Mouse (Mus musculus) large intestine, adult 2 months (tissue): ENCODE results near the gene Tmprss9. TPM values are rescaled to one million over a fixed set of nuclear protein-coding genes. Genes with fewer than 3 reads are reported as not detected.

Source experiments
- DNase-seq: peaks from one replicate; pipeline ENCODE4 v3.0.0-alpha.2; 2012; ENCODE audit warnings: low read depth, low spot score
- WGBS: fragments of 180-500 bp; shearing (Covaris S2); methylation state at CpG from one replicate; pipeline ENCODE4 v1.1.7; 2018; 5-methylcytosine and 5-hydroxymethylcytosine counted together
- polyA plus RNA-seq: library from polyadenylated mRNA; depleted of rRNA; stranded (reverse); fragments of >200 nt; gene quantifications from 2 replicates; pipeline ENCODE4 v1.2.3, GENCODE M21; 2012; rRNA removed

Tmprss9 gene
- polyA plus RNA-seq, 1 experiment = 0.21 TPM

DNA sequence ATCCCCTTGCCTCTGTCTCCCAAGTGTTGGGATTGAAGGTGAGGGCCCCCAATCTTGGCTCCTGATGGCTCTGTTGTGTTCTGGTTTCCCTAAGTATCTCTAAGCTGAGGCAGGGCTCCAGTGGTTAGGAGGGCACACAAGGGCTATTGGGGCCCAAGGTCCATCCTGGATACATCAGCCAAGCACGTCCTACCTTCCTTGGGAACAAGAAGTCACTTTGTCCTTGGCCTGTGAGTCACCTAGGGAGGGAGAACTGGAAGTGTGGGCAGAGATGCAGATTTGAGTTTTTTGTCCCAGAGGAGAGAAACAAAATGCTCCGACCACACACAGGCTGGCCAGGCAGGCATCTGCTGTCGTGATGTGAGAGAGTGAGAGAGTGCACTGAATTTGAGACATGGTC, 77.4 kb downstream of the Tmprss9 start:
- DNase-seq = no peak
- WGBS = 49% methylated on average over 3 of the region's 3 CpGs

Other genes with a start within 250 kb of the Tmprss9 start
- gene Csnk1g2, start 249.0 kb upstream of the Tmprss9 start, polyA plus RNA-seq = 184 and 212 TPM in 2 replicates
- gene Btbd2, start 214.8 kb upstream of the Tmprss9 start, polyA plus RNA-seq = 49.0 and 56.2 TPM in 2 replicates
- gene Mknk2, start 193.7 kb upstream of the Tmprss9 start, polyA plus RNA-seq = 112 and 121 TPM in 2 replicates
- 39.2 and 40.8 TPM in 2 replicates for gene Mob3a, start 169.9 kb upstream of the Tmprss9 start, polyA plus RNA-seq
- 22.8 and 30.0 TPM in 2 replicates for gene Izumo4, start 169.7 kb upstream of the Tmprss9 start, polyA plus RNA-seq
- gene Ap3d1, start 129.6 kb upstream of the Tmprss9 start, polyA plus RNA-seq = 75.1 and 109 TPM in 2 replicates
- 20.0 and 29.6 TPM in 2 replicates for gene Dot1l, start 116.6 kb upstream of the Tmprss9 start, polyA plus RNA-seq
- 26.8 and 30.3 TPM in 2 replicates for gene Sf3a2, start 73.7 kb upstream of the Tmprss9 start, polyA plus RNA-seq
- 50.7 and 54.0 TPM in 2 replicates for gene Plekhj1, start 73.2 kb upstream of the Tmprss9 start, polyA plus RNA-seq
- 0.63 and 0.96 TPM in 2 replicates for gene Amh, start 66.6 kb upstream of the Tmprss9 start, polyA plus RNA-seq
- gene Jsrp1, start 58.4 kb upstream of the Tmprss9 start, polyA plus RNA-seq = not detected in 2 replicates
- 980 and 1,000 TPM in 2 replicates for gene Oaz1, start 45.2 kb upstream of the Tmprss9 start, polyA plus RNA-seq
- gene Lingo3, start 27.8 kb upstream of the Tmprss9 start, polyA plus RNA-seq = 0.04 and 0.05 TPM in 2 replicates
- 114 and 134 TPM in 2 replicates for gene Lsm7, start 16.6 kb upstream of the Tmprss9 start, polyA plus RNA-seq
- gene Sppl2b, start 16.6 kb upstream of the Tmprss9 start, polyA plus RNA-seq = 48.4 and 72.7 TPM in 2 replicates
- gene Timm13, start 29.1 kb downstream of the Tmprss9 start, polyA plus RNA-seq = 199 and 214 TPM in 2 replicates
- gene Lmnb2, start 46.4 kb downstream of the Tmprss9 start, polyA plus RNA-seq = 26.1 and 34.1 TPM in 2 replicates
- gene Gadd45b, start 58.2 kb downstream of the Tmprss9 start, polyA plus RNA-seq = 18.3 and 23.8 TPM in 2 replicates
- gene Gng7, start 143.1 kb downstream of the Tmprss9 start, polyA plus RNA-seq = 0.83 and 1.1 TPM in 2 replicates
- 0.22 and 0.36 TPM in 2 replicates for gene Diras1, start 153.8 kb downstream of the Tmprss9 start, polyA plus RNA-seq
- gene Slc39a3, start 165.6 kb downstream of the Tmprss9 start, polyA plus RNA-seq = 26.3 and 26.5 TPM in 2 replicates
- 143 and 164 TPM in 2 replicates for gene Sgta, start 188.3 kb downstream of the Tmprss9 start, polyA plus RNA-seq
- gene Thop1, start 198.2 kb downstream of the Tmprss9 start, polyA plus RNA-seq = 31.5 and 36.1 TPM in 2 replicates
- 38.1 and 162 TPM in 2 replicates for gene Creb3l3, start 227.0 kb downstream of the Tmprss9 start, polyA plus RNA-seq
- gene Map2k2, start 234.1 kb downstream of the Tmprss9 start, polyA plus RNA-seq = 212 and 265 TPM in 2 replicates